Mouse (Mus musculus): Measurements from ENCODE around the gene Mn1.

Mn1 gene

GRCm38 (mm10) chr5:111416591-111417374 lies at the start of gene Mn1:
Gene Mn1, plus strand, starts transcription at chr5:111417362.
- peak; percentile 20 for DNase-seq (ENCODE audit: low read depth, low spot score)

- no peak for DNase-seq (ENCODE audit: low read depth, low spot score)
Observed at GRCm38 (mm10) chr5:111367937-111368517, 49.1 kb upstream of the Mn1 start.

- no peak for DNase-seq (ENCODE audit: low read depth, low spot score)
Observed at GRCm38 (mm10) chr5:111368576-111368975, 48.6 kb upstream of the Mn1 start.

GRCm38 (mm10) chr5:111375616-111376015 lies 41.5 kb upstream of the Mn1 start:
- no peak for DNase-seq (ENCODE audit: low read depth, low spot score)

- DNase-seq (ENCODE audit: low read depth, low spot score): no peak
Observed at GRCm38 (mm10) chr5:111376276-111377020, 40.7 kb upstream of the Mn1 start.

GRCm38 (mm10) chr5:111378126-111378993 lies 38.8 kb upstream of the Mn1 start:
- no peak for DNase-seq (ENCODE audit: low read depth, low spot score)

GRCm38 (mm10) chr5:111383335-111383734 lies 33.8 kb upstream of the Mn1 start:
- DNase-seq (ENCODE audit: low read depth, low spot score): no peak

GRCm38 (mm10) chr5:111390911-111391310 lies 26.3 kb upstream of the Mn1 start:
- DNase-seq (ENCODE audit: low read depth, low spot score): no peak

GRCm38 (mm10) chr5:111391485-111391884 lies 25.7 kb upstream of the Mn1 start:
- DNase-seq (ENCODE audit: low read depth, low spot score): no peak

- no peak for DNase-seq (ENCODE audit: low read depth, low spot score)
Observed at GRCm38 (mm10) chr5:111393346-111394197, 23.6 kb upstream of the Mn1 start.

- no peak for DNase-seq (ENCODE audit: low read depth, low spot score)
Observed at GRCm38 (mm10) chr5:111394198-111395053, 22.7 kb upstream of the Mn1 start.

- no peak for DNase-seq (ENCODE audit: low read depth, low spot score)
Observed at GRCm38 (mm10) chr5:111395771-111396170, 21.4 kb upstream of the Mn1 start.

- DNase-seq (ENCODE audit: low read depth, low spot score): no peak
Observed at GRCm38 (mm10) chr5:111396199-111396598, 21.0 kb upstream of the Mn1 start.

- DNase-seq (ENCODE audit: low read depth, low spot score): no peak
Observed at GRCm38 (mm10) chr5:111398471-111398870, 18.7 kb upstream of the Mn1 start.

GRCm38 (mm10) chr5:111399271-111399670 lies 17.9 kb upstream of the Mn1 start:
- DNase-seq (ENCODE audit: low read depth, low spot score): no peak

- DNase-seq (ENCODE audit: low read depth, low spot score): no peak
Observed at GRCm38 (mm10) chr5:111401879-111402650, 15.1 kb upstream of the Mn1 start.

GRCm38 (mm10) chr5:111402651-111402996 lies 14.5 kb upstream of the Mn1 start:
- no peak for DNase-seq (ENCODE audit: low read depth, low spot score)

GRCm38 (mm10) chr5:111404721-111405120 lies 12.4 kb upstream of the Mn1 start:
- no peak for DNase-seq (ENCODE audit: low read depth, low spot score)

GRCm38 (mm10) chr5:111408470-111409105 lies 8.6 kb upstream of the Mn1 start:
- no peak for DNase-seq (ENCODE audit: low read depth, low spot score)

All from retina, adult 2 months (tissue).